Mouse (Mus musculus): ENCODE data around the gene Onecut3.

Gene Onecut3

DNA sequence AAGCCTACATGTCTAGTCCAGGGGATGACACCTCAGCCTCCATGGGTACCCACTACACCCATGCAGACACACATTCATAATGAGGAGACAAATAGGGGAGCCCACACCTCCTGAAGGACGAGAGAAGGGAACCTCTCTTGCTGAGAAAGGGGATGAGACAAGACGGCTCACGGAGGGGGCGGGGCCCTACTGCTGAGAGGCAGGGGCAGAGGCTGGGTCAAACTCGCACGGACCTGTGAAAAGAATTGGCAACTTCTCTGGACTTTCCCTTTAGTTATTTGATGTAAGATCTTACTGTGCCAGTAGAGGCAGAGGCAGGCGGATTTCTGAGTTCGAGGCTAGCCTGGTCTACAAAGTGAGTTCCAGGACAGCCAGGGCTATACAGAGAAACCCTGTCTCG is 57.7 kb downstream of the Onecut3 start:
- no peak for DNase-seq (ENCODE audit: low read depth, low spot score)

DNA sequence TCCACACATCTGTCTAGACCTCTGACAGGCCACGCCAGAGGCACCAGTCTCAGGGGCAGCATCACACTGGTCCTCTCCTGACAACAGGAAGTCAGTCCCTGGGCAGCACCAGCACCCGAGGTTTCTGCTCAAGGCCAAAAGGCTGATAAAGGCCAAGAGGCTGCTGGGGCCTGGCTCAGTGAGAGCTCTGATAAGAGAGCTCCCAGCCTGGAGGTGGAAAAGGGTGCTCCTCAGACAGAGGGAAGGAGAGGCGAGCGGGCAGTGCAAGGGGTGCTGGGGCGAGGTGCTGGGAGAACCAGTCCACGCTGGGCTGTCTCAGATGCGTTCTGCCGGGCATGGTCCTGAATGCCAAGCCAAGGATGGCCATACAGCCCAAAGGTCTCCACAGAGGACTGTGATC is 58.9 kb downstream of the Onecut3 start:
- DNase-seq (ENCODE audit: low read depth, low spot score), result no peak

GRCm38 (mm10) chr10:80553997-80554396 is 59.4 kb downstream of the Onecut3 start:
- no peak for DNase-seq (ENCODE audit: low read depth, low spot score)

GRCm38 (mm10) chr10:80557346-80557965 is 62.8 kb downstream of the Onecut3 start:
- DNase-seq (ENCODE audit: low read depth, low spot score), result peak; percentile 77

DNA sequence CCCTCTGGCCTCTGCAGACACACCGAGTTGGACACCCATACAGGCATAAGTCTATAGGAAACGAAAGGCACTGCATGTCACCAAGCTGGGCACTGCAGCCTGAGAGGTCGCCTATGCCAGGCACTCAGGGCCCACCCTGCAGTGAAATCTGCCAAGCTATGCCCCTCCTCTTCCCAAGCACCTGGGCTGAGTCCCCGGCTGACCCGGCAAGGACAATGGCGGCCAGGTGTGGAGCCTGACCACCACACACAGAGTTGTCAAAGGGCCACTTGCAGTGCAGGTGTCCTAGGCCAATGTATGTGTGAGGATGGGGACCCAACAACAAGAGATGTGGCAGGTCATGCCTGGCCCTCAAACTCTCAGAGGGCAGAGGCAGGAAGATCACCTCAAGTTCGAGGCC is 64.8 kb downstream of the Onecut3 start:
- DNase-seq (ENCODE audit: low read depth, low spot score), result no peak

DNA sequence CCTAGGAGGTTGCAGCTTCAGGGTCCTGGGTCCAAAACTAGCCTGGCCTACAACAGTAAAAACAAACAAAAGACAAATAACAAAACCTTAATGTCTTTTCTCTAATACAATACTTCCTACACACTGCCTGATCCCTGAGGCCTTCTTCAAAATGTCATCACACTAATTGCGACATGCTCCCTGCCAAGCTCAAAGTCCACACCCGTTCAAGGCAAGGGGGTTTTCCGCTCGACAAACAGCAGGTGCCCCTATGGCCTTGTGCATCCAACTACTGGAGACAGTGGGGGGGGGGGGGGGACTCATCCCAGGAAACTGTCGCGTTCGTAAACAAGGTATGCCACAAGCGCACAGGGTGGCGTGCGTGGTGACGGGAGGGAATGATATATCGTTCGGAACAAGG is 66.0 kb downstream of the Onecut3 start:
- no peak for DNase-seq (ENCODE audit: low read depth, low spot score)

- DNase-seq (ENCODE audit: low read depth, low spot score), result peak; percentile 95
Measured at GRCm38 (mm10) chr10:80561116-80561944, 66.7 kb downstream of the Onecut3 start, which contains the start of gene Rexo1. TSS of gene Rexo1 (minus strand) at chr10:80561560.

GRCm38 (mm10) chr10:80566375-80567092 is 71.9 kb downstream of the Onecut3 start:
- peak; percentile 87 for DNase-seq (ENCODE audit: low read depth, low spot score)

Measured in 3T3-L1 (cell line).